Mouse (Mus musculus) monocyte, adult 5-6 weeks (primary cell): ENCODE measurements around the gene Dph1. TPM values are rescaled to one million over a fixed set of nuclear protein-coding genes. Genes with fewer than 3 reads are reported as not detected.
"Not testable (repeated sequence)": the region's sequence is repeated elsewhere in the genome, so short reads cannot be mapped to it uniquely, and the experiment has no call there.

Experiments used
- ATAC-seq: fragments of 153-309, 156-312 bp; replicated peaks from 2 replicates; pipeline ENCODE4 v1.8.0; 2017; ENCODE audit warnings: mild to moderate bottlenecking; ENCODE audit not compliant: low TSS enrichment, insufficient number of reproducible peaks, severe bottlenecking, poor library complexity, low FRiP score
- total RNA-seq: library from RNA; stranded (forward); fragments of 200-1000, 200-491, 200-594 nt; gene quantifications from 3 replicates; pipeline ENCODE4 v1.2.3, GENCODE M21; 2017

Dph1 gene
- total RNA-seq, 1 experiment from 2014 or later = 3.0 TPM

GRCm38 (mm10) chr11:75184573-75184972 lies 6.5 kb downstream of the Dph1 start:
- no peak for ATAC-seq

- no peak for ATAC-seq
These were observed 7.0 kb downstream of the Dph1 start for GRCm38 (mm10) chr11:75183917-75184570.

GRCm38 (mm10) chr11:75178672-75179208 lies 12.3 kb downstream of the Dph1 start, which contains the start of gene Ovca2:
Gene Ovca2, minus strand, starts transcription at chr11:75178835.
- ATAC-seq = peak; percentile 88

- ATAC-seq = no peak
These were observed 13.0 kb downstream of the Dph1 start for GRCm38 (mm10) chr11:75178011-75178410.

- not testable (repeated sequence) for ATAC-seq
These were observed 16.5 kb downstream of the Dph1 start for GRCm38 (mm10) chr11:75174574-75174973.

- no peak for ATAC-seq
These were observed 17.3 kb downstream of the Dph1 start for GRCm38 (mm10) chr11:75173799-75174165.

GRCm38 (mm10) chr11:75173095-75173798 lies 17.8 kb downstream of the Dph1 start:
- peak; percentile 33 for ATAC-seq

GRCm38 (mm10) chr11:75172151-75173094 lies 18.6 kb downstream of the Dph1 start:
- no peak for ATAC-seq

- ATAC-seq = no peak
These were observed 19.7 kb downstream of the Dph1 start for GRCm38 (mm10) chr11:75171186-75171865.

- peak; percentile 48 for ATAC-seq
These were observed 20.8 kb downstream of the Dph1 start for GRCm38 (mm10) chr11:75170136-75170751.

GRCm38 (mm10) chr11:75169405-75170080 lies 21.5 kb downstream of the Dph1 start, which contains the start of gene Hic1:
Gene Hic1, minus strand, starts transcription at chr11:75169519.
- no peak for ATAC-seq

- ATAC-seq = no peak
These were observed 22.3 kb downstream of the Dph1 start for GRCm38 (mm10) chr11:75168590-75169361.

- no peak for ATAC-seq
These were observed 23.1 kb downstream of the Dph1 start for GRCm38 (mm10) chr11:75167643-75168589.

GRCm38 (mm10) chr11:75166861-75167642 lies 24.0 kb downstream of the Dph1 start:
- ATAC-seq = no peak

- ATAC-seq = no peak
These were observed 24.7 kb downstream of the Dph1 start for GRCm38 (mm10) chr11:75166193-75166842.
